Mouse (Mus musculus) adrenal gland, postnatal 25 days (tissue): ENCODE results near the gene 2010003K11Rik. TPM values are rescaled to one million over a fixed set of nuclear protein-coding genes. Genes with fewer than 3 reads are reported as not detected.
"Not testable (repeated sequence)": the region's sequence is repeated elsewhere in the genome, so short reads cannot be mapped to it uniquely, and the experiment has no call there.

ENCODE experiments used
- DNase-seq: peaks from one replicate; pipeline ENCODE4 v3.0.0; 2021; ENCODE audit warnings: mixed read lengths
- total RNA-seq: library from RNA; stranded (reverse); gene quantifications from 2 replicates; pipeline ENCODE4 v1.2.3, GENCODE M21; 2021

The 2010003K11Rik gene
- total RNA-seq, 1 experiment from 2014 or later = 22.0 TPM

DNA sequence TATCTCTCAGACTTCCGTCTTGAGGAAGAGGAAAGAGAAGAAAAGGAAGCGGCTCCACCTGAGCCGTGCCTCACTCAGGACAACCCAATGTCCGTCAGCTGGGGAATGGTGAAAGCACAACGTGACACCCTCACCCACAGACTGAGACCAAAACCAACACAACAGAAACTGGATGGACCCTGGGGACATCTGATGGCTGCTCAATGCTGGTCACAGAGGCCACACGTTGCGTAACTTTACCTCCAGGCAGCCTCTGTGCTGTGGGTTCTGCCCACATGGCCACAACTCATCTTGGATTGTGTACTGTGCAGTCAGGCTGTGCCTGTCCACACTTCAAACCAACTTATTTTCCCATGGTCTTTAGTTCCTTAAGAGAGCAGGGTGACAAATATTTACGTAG, 36.4 kb downstream of the 2010003K11Rik start:
- DNase-seq = no peak

DNA sequence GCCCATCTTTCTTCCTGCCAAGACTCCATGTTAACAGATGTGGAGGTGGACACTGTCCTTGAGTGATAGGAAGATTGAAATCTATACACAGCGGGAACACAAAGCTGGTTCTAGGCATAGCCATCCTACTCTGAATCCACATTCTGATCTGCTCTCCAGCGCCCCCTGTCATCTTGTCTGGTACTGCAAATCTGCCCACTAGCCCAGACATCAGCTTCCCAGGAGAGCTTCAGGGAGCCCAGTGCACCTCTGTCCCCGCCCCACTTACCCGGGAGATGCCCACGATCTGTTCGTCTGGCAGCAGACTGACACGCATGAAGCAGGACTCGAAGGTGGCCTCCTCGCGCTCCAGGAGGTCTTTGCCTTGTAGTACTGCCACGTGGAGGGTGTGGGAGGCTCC, 42.2 kb downstream of the 2010003K11Rik start:
- peak; percentile 69 for DNase-seq

DNA sequence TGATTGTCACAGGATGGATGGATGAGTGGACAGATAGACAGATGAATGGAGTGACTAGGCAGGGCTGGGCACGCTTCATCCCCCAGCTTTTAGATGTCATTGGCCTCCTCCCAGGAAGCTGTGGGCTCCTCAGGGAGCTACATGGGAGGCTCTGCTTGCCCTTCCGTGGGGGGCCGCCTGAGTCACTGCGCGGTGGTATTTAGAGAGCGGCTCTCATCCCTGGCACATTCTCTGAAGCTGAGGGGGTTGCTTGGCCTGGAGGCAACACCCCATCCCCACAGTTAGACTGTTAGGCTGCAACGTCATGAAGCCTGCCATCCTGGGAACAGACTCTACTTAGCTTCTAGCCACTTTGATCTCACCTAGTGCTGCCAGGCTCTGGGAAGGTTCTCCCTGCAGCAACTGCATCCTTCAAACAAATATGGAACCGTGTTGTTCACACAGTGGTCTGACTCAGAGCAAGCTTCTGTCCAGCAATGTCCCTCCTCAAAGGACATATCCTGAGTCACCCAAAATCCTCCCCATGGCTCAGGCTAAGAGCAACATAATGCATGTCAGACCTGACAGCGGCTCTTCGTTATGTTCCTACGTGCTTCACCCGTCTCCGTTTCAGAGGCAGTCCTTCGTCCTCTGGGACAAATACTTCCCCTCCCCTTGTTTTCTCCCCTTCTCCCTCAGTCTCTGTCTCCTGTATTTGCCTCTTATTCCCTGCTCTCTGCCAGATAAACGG, 43.1 kb downstream of the 2010003K11Rik start:
- peak; percentile 32 for DNase-seq

DNA sequence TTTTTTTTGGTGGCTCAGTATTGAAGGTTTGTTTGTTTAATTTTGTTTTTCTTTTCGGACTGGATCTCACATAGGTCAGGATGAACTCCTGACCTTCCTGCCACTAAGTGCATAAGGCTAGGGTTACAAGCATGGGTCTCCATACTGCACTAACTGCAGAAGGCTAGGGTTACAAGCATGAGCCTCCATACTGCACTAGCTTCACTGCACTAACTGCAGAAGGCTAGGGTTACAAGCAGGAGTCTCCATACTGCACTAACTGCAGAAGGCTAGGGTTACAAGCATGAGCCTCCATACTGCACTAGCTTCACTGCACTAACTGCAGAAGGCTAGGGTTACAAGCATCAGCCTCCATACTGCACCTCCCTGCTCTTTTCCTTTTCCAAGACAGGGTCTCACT, 44.3 kb downstream of the 2010003K11Rik start:
- DNase-seq = not testable (repeated sequence)

DNA sequence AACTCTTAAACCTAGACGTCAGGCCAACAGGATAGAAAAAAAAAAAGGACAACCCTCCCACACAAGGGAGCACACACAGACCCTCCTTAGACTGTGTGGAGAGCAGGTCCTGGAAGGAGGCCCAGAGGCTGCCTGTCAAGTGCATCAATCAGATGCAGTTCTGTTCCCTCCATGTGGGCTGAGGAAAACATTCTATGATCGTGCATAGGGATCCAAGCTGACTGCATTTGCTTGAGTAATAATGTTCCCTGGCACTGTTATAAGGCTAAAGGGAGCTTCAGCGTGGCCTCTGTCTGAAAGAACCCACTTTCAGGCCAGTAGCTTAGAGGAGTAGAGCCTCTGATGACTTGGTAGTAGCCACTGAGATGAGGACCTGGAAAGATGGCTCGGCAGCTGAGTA, 45.9 kb downstream of the 2010003K11Rik start:
- DNase-seq = no peak

DNA sequence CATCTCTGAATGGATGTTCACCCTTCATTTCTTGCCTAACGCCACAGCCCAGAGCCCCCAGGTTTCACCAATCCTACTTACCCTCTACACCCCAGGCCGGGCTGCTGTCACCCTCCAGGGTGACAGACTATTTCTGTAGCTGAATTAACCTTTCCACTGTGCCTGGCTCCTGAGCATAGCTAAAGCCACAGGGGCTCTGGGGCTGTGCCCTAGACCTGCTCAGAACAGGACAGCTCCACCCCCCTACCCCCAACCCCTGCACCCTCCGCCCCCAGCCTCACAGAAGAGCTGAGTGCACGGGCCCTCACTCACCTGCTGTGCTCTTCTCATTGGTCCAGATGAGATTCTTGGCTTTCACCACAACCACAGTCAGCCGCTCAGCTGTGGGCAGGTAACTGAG, 46.4 kb downstream of the 2010003K11Rik start:
- DNase-seq = no peak

DNA sequence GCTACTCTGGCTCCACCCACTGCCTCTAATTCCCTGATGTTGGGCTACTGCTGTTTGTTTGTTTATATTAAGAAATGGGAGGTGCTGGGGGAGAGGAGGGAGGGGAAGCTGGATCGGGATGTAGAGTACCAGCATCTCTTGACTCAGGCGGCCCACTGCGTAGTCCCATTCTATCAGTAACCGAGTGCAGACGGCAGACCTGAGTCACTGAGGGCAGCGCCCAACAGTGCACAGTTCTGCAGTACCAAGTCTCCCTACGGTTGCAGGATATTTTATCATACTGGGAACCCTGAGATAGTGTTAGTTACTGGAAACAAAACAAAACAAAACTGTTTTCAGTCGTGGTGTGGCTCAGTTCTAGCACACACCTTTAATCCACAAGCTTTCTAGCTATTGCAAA, 47.3 kb downstream of the 2010003K11Rik start:
- no peak for DNase-seq

DNA sequence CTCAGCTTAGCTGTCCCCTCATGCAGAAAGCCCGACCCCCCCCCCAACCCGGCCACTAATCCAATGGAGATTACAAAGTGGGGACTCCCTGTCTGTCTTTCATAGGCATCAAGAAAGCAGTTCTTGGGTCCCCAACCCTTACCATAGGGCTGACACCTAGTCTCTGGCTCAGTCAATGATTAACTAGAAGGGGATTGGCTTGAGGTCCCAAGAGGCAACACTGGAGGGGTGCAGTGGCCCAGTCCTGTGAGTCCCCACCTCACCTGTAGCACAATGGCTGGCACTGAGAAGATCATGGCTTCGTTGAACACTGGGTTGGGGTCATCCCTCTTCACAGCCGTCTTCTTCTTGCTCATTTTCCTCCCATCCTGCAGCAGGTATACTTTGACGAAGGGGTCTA, 47.7 kb downstream of the 2010003K11Rik start:
- no peak for DNase-seq

DNA sequence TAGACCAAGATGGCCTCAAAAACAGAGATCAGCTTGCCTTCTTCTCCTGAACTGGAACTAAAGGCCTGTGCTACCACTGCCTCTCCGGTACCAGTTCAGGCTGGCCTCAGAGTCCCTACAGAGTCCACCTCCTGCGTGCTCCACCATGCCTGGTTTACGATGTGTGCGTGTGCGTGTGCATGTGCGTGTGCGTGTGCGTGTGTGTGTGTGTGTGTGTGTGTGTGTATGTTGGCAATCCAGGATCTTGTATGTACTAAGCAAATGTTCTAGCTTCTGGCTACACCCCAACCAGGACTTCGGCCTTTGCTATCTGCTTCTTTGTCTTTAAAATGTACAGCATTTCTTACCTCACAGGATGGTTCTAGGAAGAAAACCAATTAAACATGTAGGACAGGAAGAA, 49.2 kb downstream of the 2010003K11Rik start:
- no peak for DNase-seq

DNA sequence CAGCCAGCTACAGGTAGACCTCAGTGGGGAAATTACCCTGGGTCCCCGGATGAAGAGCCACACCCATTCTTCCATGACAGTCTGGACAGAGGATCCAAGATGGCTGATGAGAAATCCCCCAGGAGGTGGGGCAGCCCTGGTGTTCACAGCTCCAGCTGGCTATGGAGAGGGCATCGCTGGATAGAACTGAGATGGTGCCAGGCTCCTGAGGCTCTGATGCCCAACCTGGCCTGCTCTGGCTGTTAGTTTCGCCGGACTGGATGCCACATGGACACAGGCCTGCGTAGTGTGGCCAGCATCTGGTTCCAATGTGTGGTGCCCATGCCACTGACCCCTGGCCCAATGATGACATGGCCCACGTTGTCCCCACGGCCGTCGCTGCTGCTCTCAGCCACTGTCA, 50.9 kb downstream of the 2010003K11Rik start:
- no peak for DNase-seq

Other genes starting within 250 kb of the 2010003K11Rik start
- gene Ssh3, start 229.4 kb downstream of the 2010003K11Rik start, total RNA-seq = 35.6 and 52.3 TPM in 2 replicates
- 4.3 and 4.9 TPM in 2 replicates for gene Ankrd13d, start 215.4 kb downstream of the 2010003K11Rik start, total RNA-seq
- gene Grk2, start 192.4 kb downstream of the 2010003K11Rik start, total RNA-seq = 45.8 and 59.4 TPM in 2 replicates
- 116 and 131 TPM in 2 replicates for gene Kdm2a, start 100.3 kb downstream of the 2010003K11Rik start, total RNA-seq
- 26.8 and 30.4 TPM in 2 replicates for gene Rhod, start 59.2 kb downstream of the 2010003K11Rik start, total RNA-seq
- 62.2 and 66.7 TPM in 2 replicates for gene Syt12, start 21.1 kb downstream of the 2010003K11Rik start, total RNA-seq
- gene Pcx, start 11.9 kb upstream of the 2010003K11Rik start, total RNA-seq = 488 and 620 TPM in 2 replicates
- 4.6 and 6.0 TPM in 2 replicates for gene Lrfn4, start 117.1 kb upstream of the 2010003K11Rik start, total RNA-seq
- 35.4 and 38.2 TPM in 2 replicates for gene Rce1, start 127.1 kb upstream of the 2010003K11Rik start, total RNA-seq
- 1.7 TPM in 1 of 2 replicates, not detected in the other for gene Gm960, start 200.1 kb upstream of the 2010003K11Rik start, total RNA-seq
- 0.73 and 1.00 TPM in 2 replicates for gene Sptbn2, start 212.6 kb upstream of the 2010003K11Rik start, total RNA-seq